Mouse (Mus musculus): ENCODE measurements around the gene Lactb.

DNA sequence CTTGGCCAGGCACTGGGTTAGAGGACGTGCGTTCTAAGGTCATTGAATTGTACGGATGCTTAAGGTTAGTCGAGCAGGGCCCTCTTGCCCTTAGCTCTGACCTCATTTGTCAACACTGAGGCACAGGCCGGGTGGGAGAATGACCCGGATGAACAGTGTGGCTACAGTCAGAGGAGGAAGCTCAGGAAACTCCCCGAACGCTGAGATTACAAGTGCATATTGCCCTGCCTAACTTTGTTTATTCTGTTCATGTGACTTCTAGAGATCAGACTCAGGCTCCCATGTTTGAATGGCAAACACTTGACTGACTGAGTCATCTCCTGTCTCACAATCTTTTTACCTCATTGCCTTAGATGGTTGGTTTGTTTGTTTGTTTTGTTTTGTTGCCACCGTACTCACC is 36.2 kb upstream of the Lactb start:
- TF ChIP-seq CTCF (IDR thresholded peaks at IDR 0.05 in 2 of 3, conservative IDR thresholded peaks at IDR 0.05 in 1 of 3; ENCODE audit: control insufficient read depth in 1 of 3, insufficient read depth in 1 of 3, low read depth in 2 of 3, low read length in 3 of 3, poor library complexity in 1 of 3, severe bottlenecking in 1 of 3) (no peak), TCF12 (IDR thresholded peaks at IDR 0.05; ENCODE audit: low read depth, low read length) (no peak), TAL1 (IDR thresholded peaks at IDR 0.05; ENCODE audit: low read length) (no peak), ZKSCAN1 (IDR thresholded peaks at IDR 0.05; ENCODE audit: low read depth, low read length) (no peak), EP300 (IDR thresholded peaks at IDR 0.05; ENCODE audit: low read depth in 1 of 2, low read length in 2 of 2) (no peak), BHLHE40 (IDR thresholded peaks at IDR 0.05; ENCODE audit: borderline replicate concordance, low read depth, low read length) (no peak), NRF1 (IDR thresholded peaks at IDR 0.05; ENCODE audit: insufficient read depth, low read depth, low read length, poor library complexity, severe bottlenecking) (no peak), SIN3A (IDR thresholded peaks at IDR 0.05; ENCODE audit: low read length) (no peak), POLR2AphosphoS2 (IDR thresholded peaks at IDR 0.05; ENCODE audit: low read length) (no peak), POLR2A (IDR thresholded peaks at IDR 0.05; ENCODE audit: control insufficient read depth in 1 of 2, insufficient read depth in 1 of 2, low read depth in 1 of 2, low read length in 2 of 2, poor library complexity in 1 of 2) (no peak)
